Mouse (Mus musculus) thymus, adult 2 months (tissue): ENCODE data around the gene Aqp11.

Experiments
- CTCF ChIP-seq: fragments of 200-500 bp; IDR thresholded peaks from 2 replicates; pipeline ENCODE4 v1.5.1; 2012; ENCODE audit warnings: mild to moderate bottlenecking, control low read depth, low read length, moderate library complexity, borderline replicate concordance; ENCODE audit not compliant: control insufficient read depth, poor library complexity, insufficient read depth; ENCODE audit errors: extremely low read depth
- POLR2A ChIP-seq: fragments of 200-500 bp; IDR thresholded peaks from 2 replicates; pipeline ENCODE4 v1.6.1; 2012; ENCODE audit warnings: mild to moderate bottlenecking, low read length, control low read depth, moderate library complexity; ENCODE audit not compliant: control insufficient read depth, poor library complexity, insufficient read depth; ENCODE audit errors: extremely low read depth

GRCm38 (mm10) chr7:97696133-97696505 lies 42.0 kb downstream of the Aqp11 start:
- no peak for TF ChIP-seq CTCF
- no peak for TF ChIP-seq POLR2A
